Mouse (Mus musculus) midbrain, embryonic 13.5 days (tissue): ENCODE data around the gene Ptprf. TPM values are rescaled to one million over a fixed set of nuclear protein-coding genes. Genes with fewer than 3 reads are reported as not detected.

ENCODE experiments used
- ATAC-seq: fragments of 200-750 bp; cut with Nextera tagmentation; 2 replicates; pipeline ENCODE4 v1.8.0; 2017; ENCODE audit warnings: mild to moderate bottlenecking, moderate TSS enrichment, moderate library complexity
- H3K27ac ChIP-seq: fragments of 300-500 bp; sonication (generic); 2 replicates; pipeline ENCODE4 v1.5.1; 2015; ENCODE audit warnings: inconsistent platforms, mild to moderate bottlenecking, moderate library complexity
- H3K27me3 ChIP-seq: fragments of 300-500 bp; sonication (generic); 2 replicates; pipeline ENCODE4 v1.6.1; 2015; ENCODE audit warnings: mild to moderate bottlenecking, inconsistent platforms
- H3K36me3 ChIP-seq: fragments of 300-500 bp; sonication (generic); 2 replicates; pipeline ENCODE4 v1.6.1; 2015; ENCODE audit warnings: mild to moderate bottlenecking, inconsistent platforms
- H3K4me1 ChIP-seq: fragments of 300-500 bp; sonication (generic); replicated peaks from 2 replicates; pipeline ENCODE4 v1.6.1; 2015; ENCODE audit warnings: inconsistent platforms
- H3K4me2 ChIP-seq: fragments of 300-500 bp; sonication (generic); replicated peaks from 2 replicates; pipeline ENCODE4 v1.6.1; 2015; ENCODE audit warnings: moderate library complexity, mild to moderate bottlenecking, inconsistent platforms
- H3K4me3 ChIP-seq: fragments of 300-500 bp; sonication (generic); replicated peaks from 2 replicates; pipeline ENCODE4 v1.5.1; 2015; ENCODE audit warnings: mild to moderate bottlenecking, inconsistent platforms
- H3K9ac ChIP-seq: fragments of 300-500 bp; sonication (generic); replicated peaks from 2 replicates; pipeline ENCODE4 v1.6.1; 2015; ENCODE audit warnings: mild to moderate bottlenecking, inconsistent platforms
- H3K9me3 ChIP-seq: fragments of 300-500 bp; sonication (generic); 2 replicates; pipeline ENCODE4 v1.6.1; 2016; ENCODE audit warnings: mild to moderate bottlenecking, inconsistent platforms
- WGBS: fragments of 180-500 bp; shearing (Covaris S2); methylation state at CpG from one replicate; pipeline ENCODE4 v1.1.7; 2015; 5-methylcytosine and 5-hydroxymethylcytosine counted together
- polyA plus RNA-seq: library from polyadenylated mRNA; unstranded; fragments of >200 nt; fragmentation: Nextera tagmentation; extraction: Ambion mirVana; gene quantifications from 2 replicates; pipeline ENCODE4 v1.2.1, GENCODE M21; 2015

Ptprf gene
- polyA plus RNA-seq, 1 experiment from 2014 or later: 91.8 TPM

GRCm38 (mm10) chr4:118247323-118247722 is 43.9 kb downstream of the Ptprf start:
- 76% methylated on average over 3 of the region's 3 CpGs for WGBS
- peak; percentile 25; the same call in 1 of the 2 replicates for ATAC-seq
- Histone ChIP-seq H3K36me3 (peaks cover 83% of the 10 kb centered on the region), H3K4me2 (no peak overlapping the region), H3K27ac (peak overlapping the region; percentile 55), H3K27me3 (no peaks in the 10 kb centered on the region), H3K9me3 (no peaks in the 10 kb centered on the region), H3K4me1 (peaks cover 34% of the 10 kb centered on the region), H3K4me3 (no peak overlapping the region), H3K9ac (no peak overlapping the region)

GRCm38 (mm10) chr4:118245847-118246246 is 45.4 kb downstream of the Ptprf start:
- WGBS: 93% methylated on average over 14 of the region's 14 CpGs

GRCm38 (mm10) chr4:118243791-118244190 is 47.4 kb downstream of the Ptprf start:
- Histone ChIP-seq H3K4me2 (no peak overlapping the region), H3K9me3 (no peaks in the 10 kb centered on the region), H3K9ac (no peak overlapping the region), H3K27ac (peak overlapping the region; percentile 60), H3K36me3 (peaks cover 66% of the 10 kb centered on the region), H3K27me3 (no peaks in the 10 kb centered on the region), H3K4me3 (no peak overlapping the region), H3K4me1 (peaks cover 22% of the 10 kb centered on the region; the same call in 1 of the 2 replicates)
- 70% methylated on average over 7 of the region's 7 CpGs for WGBS
- peak; percentile 43; the same call in 1 of the 2 replicates for ATAC-seq

More at GRCm38 (mm10) chr4:118245847-118246246, 45.4 kb downstream of the Ptprf start:
- peaks cover 81% of the 10 kb centered on the region for H3K36me3 ChIP-seq
- no peak overlapping the region for H3K27ac ChIP-seq
- H3K4me3 ChIP-seq: no peak overlapping the region
- H3K4me2 ChIP-seq: no peak overlapping the region
- no peak overlapping the region for H3K9ac ChIP-seq
- H3K9me3 ChIP-seq: no peaks in the 10 kb centered on the region
- peaks cover 34% of the 10 kb centered on the region for H3K4me1 ChIP-seq
- no peaks in the 10 kb centered on the region for H3K27me3 ChIP-seq
- no peak for ATAC-seq

- H3K9me3 ChIP-seq: no peaks in the 10 kb centered on the region
- H3K4me1 ChIP-seq: peaks cover 22% of the 10 kb centered on the region; the same call in 1 of the 2 replicates
- peaks cover 66% of the 10 kb centered on the region for H3K36me3 ChIP-seq
- H3K4me2 ChIP-seq: no peak overlapping the region
- 81% methylated on average over 11 of the region's 11 CpGs for WGBS
- H3K27ac ChIP-seq: peak overlapping the region; percentile 60
- no peak for ATAC-seq
- no peak overlapping the region for H3K4me3 ChIP-seq
- no peaks in the 10 kb centered on the region for H3K27me3 ChIP-seq
- no peak overlapping the region for H3K9ac ChIP-seq
Observed at GRCm38 (mm10) chr4:118243298-118243697, 47.9 kb downstream of the Ptprf start.

GRCm38 (mm10) chr4:118239960-118240689 is 51.1 kb downstream of the Ptprf start:
- no peak overlapping the region for H3K27ac ChIP-seq
- H3K27me3 ChIP-seq: no peaks in the 10 kb centered on the region
- no peak overlapping the region for H3K4me3 ChIP-seq
- ATAC-seq: no peak
- H3K4me2 ChIP-seq: no peak overlapping the region
- H3K9ac ChIP-seq: no peak overlapping the region
- WGBS: 89% methylated on average over 15 of the region's 16 CpGs
- H3K4me1 ChIP-seq: peaks cover 15% of the 10 kb centered on the region; the same call in 1 of the 2 replicates
- no peaks in the 10 kb centered on the region for H3K9me3 ChIP-seq
- H3K36me3 ChIP-seq: peaks cover 66% of the 10 kb centered on the region

- ATAC-seq: no peak
- H3K27ac ChIP-seq: no peak overlapping the region
- no peak overlapping the region for H3K4me2 ChIP-seq
- 96% methylated on average over 6 of the region's 6 CpGs for WGBS
- no peak overlapping the region for H3K4me3 ChIP-seq
- no peaks in the 10 kb centered on the region for H3K9me3 ChIP-seq
- H3K4me1 ChIP-seq: peaks cover 7% of the 10 kb centered on the region; the same call in 1 of the 2 replicates
- H3K36me3 ChIP-seq: peaks cover 67% of the 10 kb centered on the region
- no peak overlapping the region; the same call in 1 of the 2 replicates for H3K9ac ChIP-seq
- H3K27me3 ChIP-seq: no peaks in the 10 kb centered on the region
Observed at GRCm38 (mm10) chr4:118238666-118239065, 52.5 kb downstream of the Ptprf start.

- ATAC-seq: no peak
- WGBS: 54% methylated on average over 9 of the region's 9 CpGs
- H3K36me3 ChIP-seq: peaks cover 79% of the 10 kb centered on the region
Observed at GRCm38 (mm10) chr4:118236871-118237270, 54.3 kb downstream of the Ptprf start.

GRCm38 (mm10) chr4:118234711-118235388 is 56.4 kb downstream of the Ptprf start:
- Histone ChIP-seq H3K9ac (no peak overlapping the region), H3K27ac (no peak overlapping the region), H3K9me3 (no peaks in the 10 kb centered on the region), H3K4me3 (no peak overlapping the region), H3K27me3 (no peaks in the 10 kb centered on the region), H3K36me3 (peaks cover 91% of the 10 kb centered on the region), H3K4me1 (no peaks in the 10 kb centered on the region), H3K4me2 (no peak overlapping the region)
- 82% methylated on average over 11 of the region's 11 CpGs for WGBS
- no peak; the same call in 1 of the 2 replicates for ATAC-seq

More at GRCm38 (mm10) chr4:118236871-118237270, 54.3 kb downstream of the Ptprf start:
- Histone ChIP-seq H3K9ac (no peak overlapping the region), H3K9me3 (no peaks in the 10 kb centered on the region), H3K4me1 (no peaks in the 10 kb centered on the region), H3K4me2 (no peak overlapping the region), H3K27me3 (no peaks in the 10 kb centered on the region), H3K27ac (no peak overlapping the region), H3K4me3 (no peak overlapping the region)

GRCm38 (mm10) chr4:118233886-118234285 is 57.3 kb downstream of the Ptprf start:
- no peaks in the 10 kb centered on the region for H3K27me3 ChIP-seq
- H3K4me3 ChIP-seq: no peak overlapping the region
- WGBS: 94% methylated on average over 2 of the region's 2 CpGs
- no peaks in the 10 kb centered on the region for H3K4me1 ChIP-seq
- no peaks in the 10 kb centered on the region for H3K9me3 ChIP-seq
- H3K4me2 ChIP-seq: no peak overlapping the region
- no peak for ATAC-seq
- H3K9ac ChIP-seq: no peak overlapping the region
- H3K27ac ChIP-seq: no peak overlapping the region
- peaks cover 98% of the 10 kb centered on the region for H3K36me3 ChIP-seq

GRCm38 (mm10) chr4:118231861-118232260 is 59.3 kb downstream of the Ptprf start:
- no peak overlapping the region for H3K9ac ChIP-seq
- no peak overlapping the region for H3K4me3 ChIP-seq
- H3K27ac ChIP-seq: no peak overlapping the region
- WGBS: 90% methylated on average over 6 of the region's 6 CpGs
- no peaks in the 10 kb centered on the region for H3K4me1 ChIP-seq
- ATAC-seq: no peak
- H3K36me3 ChIP-seq: peaks cover 99% of the 10 kb centered on the region
- H3K9me3 ChIP-seq: no peaks in the 10 kb centered on the region
- H3K4me2 ChIP-seq: no peak overlapping the region
- no peaks in the 10 kb centered on the region for H3K27me3 ChIP-seq

- WGBS: 64% methylated on average over 6 of the region's 6 CpGs
- no peaks in the 10 kb centered on the region for H3K4me1 ChIP-seq
- H3K4me3 ChIP-seq: no peak overlapping the region
- ATAC-seq: peak; percentile 49; the same call in 1 of the 2 replicates
- no peaks in the 10 kb centered on the region for H3K27me3 ChIP-seq
- no peak overlapping the region for H3K27ac ChIP-seq
- H3K4me2 ChIP-seq: no peak overlapping the region
- peaks cover 99% of the 10 kb centered on the region for H3K36me3 ChIP-seq
- no peaks in the 10 kb centered on the region for H3K9me3 ChIP-seq
- H3K9ac ChIP-seq: no peak overlapping the region
Observed at GRCm38 (mm10) chr4:118229035-118229770, 62.0 kb downstream of the Ptprf start.

- H3K36me3 ChIP-seq: peaks cover 99% of the 10 kb centered on the region
- no peak overlapping the region for H3K9ac ChIP-seq
- H3K4me2 ChIP-seq: no peak overlapping the region
- H3K4me3 ChIP-seq: no peak overlapping the region
- no peak overlapping the region for H3K27ac ChIP-seq
- no peak for ATAC-seq
- H3K27me3 ChIP-seq: no peaks in the 10 kb centered on the region
- WGBS: 85% methylated on average over 12 of the region's 12 CpGs
- no peaks in the 10 kb centered on the region for H3K9me3 ChIP-seq
- H3K4me1 ChIP-seq: no peaks in the 10 kb centered on the region
Observed at GRCm38 (mm10) chr4:118227398-118227797, 63.8 kb downstream of the Ptprf start.
